Mouse (Mus musculus): ENCODE data around the gene Gsdmc4. TPM values are rescaled to one million over a fixed set of nuclear protein-coding genes. Genes with fewer than 3 reads are reported as not detected.

Gsdmc4 gene
- 0.83 TPM for polyA plus RNA-seq (2014; fragmentation: Illumina TruSeq; extraction: RNeasy Lipid Tissue Mini Kit (QIAGEN cat#74804))

GRCm38 (mm10) chr15:63912197-63912596 is at the start of gene Gsdmc4:
Gene Gsdmc4 (minus strand): TSS chr15:63912297.

GRCm38 (mm10) chr15:63878458-63878857 is 33.6 kb downstream of the Gsdmc4 start, which contains the start of gene Gsdmc3:
Gene Gsdmc3 (minus strand): TSS chr15:63878558.

Other genes with a start within 250 kb of the Gsdmc4 start
- 1.3 TPM for gene Gsdmc2, start 67.1 kb downstream of the Gsdmc4 start, polyA plus RNA-seq (2014; fragmentation: Illumina TruSeq; extraction: RNeasy Lipid Tissue Mini Kit (QIAGEN cat#74804))
- 0.97 TPM for gene Gsdmc3, start 33.7 kb downstream of the Gsdmc4 start, polyA plus RNA-seq (2014; fragmentation: Illumina TruSeq; extraction: RNeasy Lipid Tissue Mini Kit (QIAGEN cat#74804))
- gene Fam49b, start 148.2 kb upstream of the Gsdmc4 start, polyA plus RNA-seq (2014; fragmentation: Illumina TruSeq; extraction: RNeasy Lipid Tissue Mini Kit (QIAGEN cat#74804)), result 286 TPM

Measured in ovary, adult 10 weeks (tissue).